Comparison of ENCODE assay signal across 9 mouse cellular contexts in the genomic region with DNA sequence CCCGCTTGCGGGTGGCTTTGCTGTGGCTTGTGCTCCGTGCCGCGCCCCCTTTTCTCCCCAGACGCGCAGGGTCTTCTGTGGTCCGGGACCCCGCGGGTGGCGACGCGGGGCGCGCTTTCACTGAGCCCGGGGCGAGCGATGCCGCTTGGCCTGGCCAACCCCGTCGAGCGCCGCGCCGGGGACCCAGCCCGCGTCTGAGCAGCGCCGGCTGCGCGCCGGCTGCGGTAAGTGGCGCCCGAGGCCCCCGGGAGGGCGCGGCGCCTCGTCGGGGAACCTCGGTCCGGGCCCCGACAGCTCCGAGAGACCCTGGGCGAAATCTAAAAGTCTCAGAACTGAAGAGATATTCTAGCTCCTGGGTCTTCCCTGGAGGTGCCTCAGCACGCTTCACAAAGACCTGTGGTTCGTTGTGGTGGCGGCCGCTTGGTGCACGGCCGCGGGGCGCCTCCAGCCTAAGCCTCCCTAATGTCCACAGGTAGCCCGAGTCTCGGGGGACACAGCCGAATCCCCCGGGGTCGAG. TPM values are rescaled to one million over a fixed set of nuclear protein-coding genes. Genes with fewer than 3 reads are reported as not detected.
DNase-seq lines count a peak whose midpoint lies in the region; ATAC-seq and TF ChIP-seq lines count a peak whose summit lies in the region.
"Had no signal": no experiment of that assay in that cellular context is flagged by ENCODE, and none has a peak within 500 bp of the region (broad histone marks: within the 10 kb centered on the region; RNA-seq: fewer than 3 reads in every experiment).

No protein-coding gene starts in this region.

- no peak for ATAC-seq in heart, embryonic 13.5 days (ENCODE audit: extremely low read depth, insufficient number of reproducible peaks, low FRiP score, low TSS enrichment)
- peak; percentile 40; the same call in 1 of the 2 replicates for ATAC-seq in embryonic facial prominence, embryonic 15.5 days (ENCODE audit: insufficient number of reproducible peaks, low FRiP score, low TSS enrichment, low read depth)
- peak; percentile 33; the same call in 1 of the 2 replicates for ATAC-seq in limb, embryonic 12.5 days (ENCODE audit: insufficient number of reproducible peaks, insufficient read depth, low FRiP score, low TSS enrichment, low read depth)

- intact Hi-C loops in heart, postnatal 25 days (cut with DNase I) = no loop called here
- intact Hi-C loops in gastrocnemius, postnatal 14 days (cut with DNase I; ENCODE audit: low total_unique reads) = no loop called here

- no peak overlapping the region for H3K27ac ChIP-seq in heart, embryonic 13.5 days (replicated peaks)
- H3K27ac ChIP-seq in ES-E14 (ENCODE audit: insufficient read depth, low read depth, low read length, poor library complexity, severe bottlenecking) = no peak overlapping the region
- H3K27ac ChIP-seq in embryonic facial prominence, embryonic 15.5 days (replicated peaks) = no peak overlapping the region
- H3K27ac ChIP-seq in limb, embryonic 12.5 days = no peak overlapping the region
- H3K27ac ChIP-seq in small intestine, adult 2 months (ENCODE audit: insufficient read depth, low read depth, low read length) = no peak overlapping the region

- DNase-seq in heart, postnatal 25 days (ENCODE audit: low spot score) = no peak
- DNase-seq in ES-E14 (ENCODE audit: low read depth, low spot score) = no peak
- no peak for DNase-seq in gastrocnemius, postnatal 14 days
- DNase-seq in thymus, adult 18-20 months = no peak

- peak overlapping the region; percentile 61 for H3K4me3 ChIP-seq in heart, embryonic 13.5 days
- H3K4me3 ChIP-seq in ES-E14 (ENCODE audit: insufficient read depth in 1 of 2, low read depth in 1 of 2, low read length in 2 of 2, poor library complexity in 1 of 2, severe bottlenecking in 1 of 2) = peak overlapping the region; percentile 30 to 62
- peak overlapping the region; percentile 56 for H3K4me3 ChIP-seq in embryonic facial prominence, embryonic 15.5 days (replicated peaks)
- peak overlapping the region; percentile 58 for H3K4me3 ChIP-seq in limb, embryonic 12.5 days (replicated peaks)
- H3K4me3 ChIP-seq in small intestine, adult 2 months (ENCODE audit: low read depth, low read length) = peak overlapping the region; percentile 63

- peak overlapping the region; percentile 60 for H3K9ac ChIP-seq in heart, embryonic 13.5 days
- H3K9ac ChIP-seq in ES-E14 (ENCODE audit: insufficient read depth, low read depth, low read length, poor library complexity, severe bottlenecking) = no peak overlapping the region
- H3K9ac ChIP-seq in embryonic facial prominence, embryonic 15.5 days = peak overlapping the region; percentile 37
- H3K9ac ChIP-seq in limb, embryonic 12.5 days (replicated peaks) = peak overlapping the region; percentile 50

- H3K4me2 ChIP-seq in heart, embryonic 13.5 days = peak overlapping the region; percentile 98
- H3K4me2 ChIP-seq in embryonic facial prominence, embryonic 15.5 days (replicated peaks) = peak overlapping the region; percentile 98
- H3K4me2 ChIP-seq in limb, embryonic 12.5 days = peak overlapping the region; percentile 96

- peaks cover 23% of the 10 kb centered on the region for H3K4me1 ChIP-seq in heart, embryonic 13.5 days
- H3K4me1 ChIP-seq in ES-E14 (ENCODE audit: control insufficient read depth in 2 of 2, insufficient read depth in 2 of 2, low read length in 2 of 2, poor library complexity in 1 of 2) = peaks cover 0 to 2% of the 10 kb centered on the region in 2 experiments; a peak in 1 of 4 replicates
- H3K4me1 ChIP-seq in embryonic facial prominence, embryonic 15.5 days = peaks cover 21% of the 10 kb centered on the region
- H3K4me1 ChIP-seq in limb, embryonic 12.5 days (replicated peaks) = peaks cover 40% of the 10 kb centered on the region
- peaks cover 6% of the 10 kb centered on the region for H3K4me1 ChIP-seq in small intestine, adult 2 months (ENCODE audit: control insufficient read depth, insufficient read depth, insufficient read length, low read length)

- peaks cover 71% of the 10 kb centered on the region for H3K27me3 ChIP-seq in heart, embryonic 13.5 days (replicated peaks)
- peaks cover 39% of the 10 kb centered on the region for H3K27me3 ChIP-seq in embryonic facial prominence, embryonic 15.5 days
- H3K27me3 ChIP-seq in limb, embryonic 12.5 days = peaks cover 68% of the 10 kb centered on the region
- peaks cover 29% of the 10 kb centered on the region for H3K27me3 ChIP-seq in small intestine, adult 2 months (ENCODE audit: control insufficient read depth, insufficient read depth, low read length)

- no peaks in the 10 kb centered on the region for H3K9me3 ChIP-seq in heart, embryonic 13.5 days
- no peaks in the 10 kb centered on the region for H3K9me3 ChIP-seq in ES-E14 (ENCODE audit: control insufficient read depth, insufficient read depth, low read depth, low read length)
- no peaks in the 10 kb centered on the region for H3K9me3 ChIP-seq in embryonic facial prominence, embryonic 15.5 days (replicated peaks)
- no peaks in the 10 kb centered on the region for H3K9me3 ChIP-seq in limb, embryonic 12.5 days

- TF ChIP-seq POLR2A in small intestine, adult 2 months (IDR thresholded peaks at IDR 0.05; ENCODE audit: low read depth, low read length) = no peak

- TF ChIP-seq CTCF in small intestine, adult 2 months (IDR thresholded peaks at IDR 0.05; ENCODE audit: extremely low read depth, insufficient read length, insufficient replicate concordance, low read depth, low read length) = no peak

- under 1% methylated on average over 58 of the region's 59 CpGs for WGBS in heart, embryonic 13.5 days
- under 1% methylated on average over 57 of the region's 59 CpGs for WGBS in embryonic facial prominence, embryonic 15.5 days
- WGBS in limb, embryonic 12.5 days = 2% methylated on average over 59 of the region's 59 CpGs
- 2% methylated on average over 59 of the region's 59 CpGs for WGBS in small intestine, adult 2 months

- H3K36me3 ChIP-seq in heart, embryonic 13.5 days = no peaks in the 10 kb centered on the region
- H3K36me3 ChIP-seq in ES-E14 (ENCODE audit: control insufficient read depth, insufficient read depth, low read length, poor library complexity, severe bottlenecking) = no peaks in the 10 kb centered on the region
- H3K36me3 ChIP-seq in embryonic facial prominence, embryonic 15.5 days = no peaks in the 10 kb centered on the region
- no peaks in the 10 kb centered on the region for H3K36me3 ChIP-seq in limb, embryonic 12.5 days
- H3K36me3 ChIP-seq in small intestine, adult 2 months (ENCODE audit: control insufficient read depth, insufficient read depth, low read length) = no peaks in the 10 kb centered on the region

- in situ Hi-C loops in ES-E14 (cut with MboI; ENCODE audit: low sequenced_read_pairs in 2 of 2, unreplicated experiment in 2 of 2) = no loop called here

TF ChIP-seq in ES-E14, 5 proteins besides CTCF, POLR2A, EP300 and RAD21:
- TF ChIP-seq MAFK (IDR thresholded peaks at IDR 0.05; ENCODE audit: insufficient read depth, low read depth, low read length) (no peak), HCFC1 (IDR thresholded peaks at IDR 0.05; ENCODE audit: borderline replicate concordance, insufficient read depth, low read length) (no peak), ZC3H11A (IDR thresholded peaks at IDR 0.05; ENCODE audit: borderline replicate concordance, low read depth, low read length) (no peak), ZNF384 (IDR thresholded peaks at IDR 0.05; ENCODE audit: low read depth, low read length) (no peak), CHD2 (IDR thresholded peaks at IDR 0.05; ENCODE audit: low read depth, low read length) (no peak)

RNA-seq across cellular contexts. Expression of a gene that starts 0.6 kb away (rescaled TPM):
- polyA plus RNA-seq in heart, embryonic 13.5 days (2015; fragmentation: Nextera tagmentation; extraction: Ambion mirVana) = 0.11 and 0.39 TPM in 2 replicates
- under 1 TPM; 0.49 to 0.89 TPM for total RNA-seq in heart, postnatal 25 days (2021)
- total RNA-seq in ES-E14 (2012; rRNA removed) = not detected in 2 replicates
- polyA plus RNA-seq in embryonic facial prominence, embryonic 15.5 days (2015; fragmentation: Nextera tagmentation; extraction: Ambion mirVana) = 14.3 and 17.2 TPM in 2 replicates
- 2.1 and 3.3 TPM in 2 replicates for polyA plus RNA-seq in limb, embryonic 12.5 days (2016; fragmentation: Nextera tagmentation; extraction: Ambion mirVana)
- 0.72 and 1.6 TPM in 2 replicates for polyA plus RNA-seq in small intestine, adult 2 months (2012; rRNA removed)
- under 1 TPM; 0.31 to 0.47 TPM for total RNA-seq in gastrocnemius, postnatal 14 days (2021)
- total RNA-seq: liver, adult 2 months had no signal
- polyA plus RNA-seq: liver, adult 2 months had no signal
